Mouse (Mus musculus): ENCODE data around the gene Gga3.

The Gga3 gene

GRCm38 (mm10) chr11:115535401-115536037 is 68.3 kb downstream of the Gga3 start:
- ChIA-PET CTCF (interaction anchor here in 2 of 4 experiments (0.7 to 1.7 kb wide), 9 partner anchors 8 to 183 kb away, joined by 3 to 12 read pairs (median 6); partner anchors contain the start of genes Nt5c (in 2 of the 2) and Mif4gd (in 1 of the 2)), POLR2A (interaction anchor here (0.6 to 4.7 kb wide), 47 partner anchors 9 to 489 kb away, joined by 3 to 100 read pairs (median 6); partner anchors contain the start of genes Jpt1 (in 4 of the 4), Nup85 (in 3 of the 4), Slc25a19 (in 2 of the 4) and Grb2 (in 1 of the 4))

DNA sequence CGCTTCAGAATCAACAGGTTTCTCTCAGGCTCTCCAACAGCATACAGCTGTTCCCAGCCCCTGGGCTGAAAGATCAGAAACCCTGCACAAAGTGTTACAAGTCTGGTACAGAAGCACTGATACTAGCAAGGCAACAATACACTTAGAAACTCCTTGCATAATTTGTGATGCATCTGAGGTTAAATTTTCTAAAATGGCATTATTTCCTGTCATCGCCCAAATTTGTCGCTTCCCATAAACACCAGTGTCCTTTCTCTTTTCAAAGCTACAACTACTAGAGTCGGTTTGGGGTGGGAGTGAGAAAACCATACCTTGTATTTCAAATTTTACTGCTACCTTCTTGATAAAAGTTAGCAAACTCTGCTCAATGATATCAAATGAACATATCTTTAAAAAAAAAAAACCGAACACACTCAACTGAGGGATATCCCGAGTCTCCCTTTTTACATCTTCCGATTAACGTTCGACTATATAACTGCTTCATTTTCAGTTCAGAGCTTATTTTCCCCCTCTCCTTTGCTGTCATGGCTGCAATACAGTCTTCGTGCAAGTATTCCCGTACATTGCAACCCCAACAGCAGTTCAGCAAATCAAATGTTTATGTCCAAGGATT is 69.0 kb downstream of the Gga3 start:
- POLR2A ChIA-PET: interaction anchor here (0.6 to 4.7 kb wide), 19 partner anchors 9 to 484 kb away, joined by 3 to 100 read pairs (median 4); partner anchors contain the start of genes Jpt1 (in 3 of the 4), Mif4gd (in 1 of the 4), Nt5c (in 1 of the 4) and Nup85 (in 1 of the 4)
- CTCF ChIA-PET: no interaction called here

All from embryonic stem cell, embryonic (primary cell).